Mouse (Mus musculus): ENCODE measurements around the gene Uckl1. TPM values are rescaled to one million over a fixed set of nuclear protein-coding genes. Genes with fewer than 3 reads are reported as not detected.

Gene Uckl1
- polyA plus RNA-seq (2015; fragmentation: Nextera tagmentation; extraction: Ambion mirVana) = 50.7 and 55.7 TPM in 2 replicates

DNA sequence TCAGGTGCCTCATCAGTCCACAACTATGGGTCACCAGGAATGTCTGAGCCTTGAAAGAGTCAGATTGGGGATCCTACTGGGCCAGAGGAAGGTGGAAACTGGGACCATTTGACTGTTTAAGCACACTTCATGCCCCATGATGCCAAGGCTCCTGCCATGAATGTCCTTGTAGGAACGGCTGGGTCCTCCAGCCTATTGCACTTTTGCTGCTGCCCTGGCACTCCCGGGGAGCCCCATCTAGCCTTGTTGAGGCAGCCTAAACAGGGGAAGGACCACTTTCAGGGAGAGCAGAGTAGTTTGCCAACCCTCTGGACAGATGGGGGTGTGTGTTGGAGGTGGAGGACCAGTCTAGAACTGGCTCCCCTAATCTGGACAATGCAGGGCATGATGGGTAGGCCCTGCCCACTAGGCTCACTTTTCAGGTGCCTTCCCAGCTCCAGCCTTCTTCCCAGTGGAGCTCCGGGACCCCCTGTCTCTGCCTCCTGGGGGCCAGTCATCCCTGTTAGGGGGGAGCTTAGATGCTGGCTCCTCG lies at the start of gene Uckl1:
Gene Uckl1 (minus strand): TSS at position 482 of the 532 bp plus-strand sequence.
- Histone ChIP-seq H3K27ac (replicated peaks) (no peak within 1 kb of the TSS), H3K27me3 (no peaks in the 10 kb centered on the region), H3K9ac (no peak within 1 kb of the TSS), H3K4me3 (replicated peaks) (no peak within 1 kb of the TSS), H3K9me3 (replicated peaks) (no peaks in the 10 kb centered on the region), H3K36me3 (peaks cover 58% of the 10 kb centered on the region), H3K4me1 (peaks cover 13% of the 10 kb centered on the region), H3K4me2 (replicated peaks) (no peak within 1 kb of the TSS)
- 93% methylated on average over 4 of the region's 4 CpGs for WGBS
- ATAC-seq (ENCODE audit: insufficient number of reproducible peaks, low FRiP score, low TSS enrichment, low read depth) = no peak

GRCm38 (mm10) chr2:181632624-181633023 lies 47.9 kb upstream of the Uckl1 start:
- Histone ChIP-seq H3K36me3 (peaks cover 57% of the 10 kb centered on the region), H3K9me3 (replicated peaks) (no peaks in the 10 kb centered on the region), H3K27me3 (no peaks in the 10 kb centered on the region), H3K4me2 (replicated peaks) (no peak overlapping the region), H3K27ac (replicated peaks) (no peak overlapping the region), H3K4me3 (replicated peaks) (no peak overlapping the region), H3K9ac (no peak overlapping the region), H3K4me1 (no peaks in the 10 kb centered on the region)
- WGBS = 94% methylated on average over 6 of the region's 6 CpGs
- no peak for ATAC-seq (ENCODE audit: insufficient number of reproducible peaks, low FRiP score, low TSS enrichment, low read depth)

DNA sequence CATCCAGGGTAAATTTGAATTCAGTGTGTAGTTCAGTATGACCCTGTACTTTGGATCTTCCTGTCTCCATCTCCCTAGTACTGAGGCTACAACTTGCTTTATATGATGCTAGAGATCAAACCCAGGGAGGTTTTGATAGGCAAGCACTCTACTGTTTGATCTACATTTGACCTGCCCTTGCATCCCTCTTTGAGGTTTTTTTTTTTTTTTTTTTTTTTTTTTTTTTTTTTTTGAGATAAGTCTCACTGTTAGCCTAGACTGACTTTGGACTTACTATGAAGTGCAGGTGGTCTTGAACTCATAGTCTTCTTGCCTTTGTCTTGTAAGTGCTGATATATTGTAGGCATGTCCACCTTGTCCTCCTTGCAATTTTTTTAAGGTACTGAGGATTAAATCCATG lies 43.8 kb upstream of the Uckl1 start:
- no peaks in the 10 kb centered on the region for H3K27me3 ChIP-seq
- no peak overlapping the region for H3K27ac ChIP-seq (replicated peaks)
- peaks cover 43% of the 10 kb centered on the region for H3K36me3 ChIP-seq
- H3K4me2 ChIP-seq (replicated peaks) = no peak overlapping the region
- H3K9me3 ChIP-seq (replicated peaks) = no peaks in the 10 kb centered on the region
- no peak for ATAC-seq (ENCODE audit: insufficient number of reproducible peaks, low FRiP score, low TSS enrichment, low read depth)
- no peak overlapping the region for H3K4me3 ChIP-seq (replicated peaks)
- no peak overlapping the region for H3K9ac ChIP-seq
- H3K4me1 ChIP-seq = no peaks in the 10 kb centered on the region

DNA sequence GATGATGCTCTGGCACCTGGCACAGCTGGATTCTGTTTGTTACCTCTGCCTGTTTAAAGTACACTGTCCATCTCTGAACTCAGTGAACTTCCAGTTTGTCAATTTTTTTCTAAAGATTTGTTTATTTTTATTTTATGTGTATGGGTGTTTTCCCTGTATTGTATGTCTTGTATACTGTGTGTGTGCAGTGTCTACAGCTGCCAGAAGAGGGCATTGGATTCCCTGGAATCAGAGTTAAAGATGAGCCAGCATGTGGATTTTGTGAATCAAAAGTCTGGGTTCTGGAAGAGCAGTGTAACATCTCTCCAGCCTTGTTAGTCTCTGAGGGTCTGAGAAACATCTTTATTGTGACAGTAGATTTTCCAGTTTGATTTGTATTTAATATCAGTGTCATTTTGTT lies 38.7 kb upstream of the Uckl1 start:
- no peak overlapping the region for H3K9ac ChIP-seq
- H3K4me1 ChIP-seq = no peaks in the 10 kb centered on the region
- H3K9me3 ChIP-seq (replicated peaks) = no peaks in the 10 kb centered on the region
- no peak overlapping the region for H3K4me2 ChIP-seq (replicated peaks)
- no peaks in the 10 kb centered on the region for H3K27me3 ChIP-seq
- H3K4me3 ChIP-seq (replicated peaks) = no peak overlapping the region
- peaks cover 57% of the 10 kb centered on the region for H3K36me3 ChIP-seq
- no peak overlapping the region for H3K27ac ChIP-seq (replicated peaks)
- ATAC-seq (ENCODE audit: insufficient number of reproducible peaks, low FRiP score, low TSS enrichment, low read depth) = no peak

- WGBS = 83% methylated on average over 5 of the region's 5 CpGs
- H3K4me3 ChIP-seq (replicated peaks) = no peak overlapping the region
- peaks cover 55% of the 10 kb centered on the region for H3K36me3 ChIP-seq
- no peak overlapping the region for H3K27ac ChIP-seq (replicated peaks)
- H3K4me2 ChIP-seq (replicated peaks) = no peak overlapping the region
- H3K27me3 ChIP-seq = no peaks in the 10 kb centered on the region
- ATAC-seq (ENCODE audit: insufficient number of reproducible peaks, low FRiP score, low TSS enrichment, low read depth) = no peak
- no peak overlapping the region for H3K9ac ChIP-seq
- H3K9me3 ChIP-seq (replicated peaks) = no peaks in the 10 kb centered on the region
- H3K4me1 ChIP-seq = no peaks in the 10 kb centered on the region
Observed at GRCm38 (mm10) chr2:181618761-181619495, 34.2 kb upstream of the Uckl1 start.

DNA sequence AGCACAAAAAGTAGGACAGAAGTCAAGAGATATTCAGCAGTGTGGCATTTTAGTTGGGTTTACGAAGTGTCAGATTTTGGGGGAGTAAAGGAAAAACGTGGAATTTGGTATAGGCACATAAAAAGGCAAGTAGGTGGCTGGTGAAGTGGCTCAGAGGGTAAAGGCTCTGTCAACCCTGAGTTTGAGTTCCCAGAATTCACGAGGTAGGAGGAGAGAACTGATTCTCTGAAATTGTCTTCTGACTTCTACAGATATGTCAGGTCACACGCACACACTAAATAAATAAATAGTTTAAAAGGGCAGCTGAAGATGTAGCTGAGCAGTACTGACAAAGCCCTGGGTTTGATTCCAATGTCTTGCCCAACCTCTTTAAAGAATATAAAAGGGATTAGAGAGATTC lies 17.7 kb upstream of the Uckl1 start:
- WGBS = 73% methylated on average over 4 of the region's 4 CpGs
- no peaks in the 10 kb centered on the region for H3K9me3 ChIP-seq (replicated peaks)
- H3K4me2 ChIP-seq (replicated peaks) = peak overlapping the region; percentile 73; the same call in 1 of the 2 replicates
- peak overlapping the region; percentile 98; the same call in 1 of the 2 replicates for H3K4me3 ChIP-seq (replicated peaks)
- no peak for ATAC-seq (ENCODE audit: insufficient number of reproducible peaks, low FRiP score, low TSS enrichment, low read depth)
- H3K9ac ChIP-seq = 0 out of 2 replicates have a peak overlapping the region, but pooled peaks have one; percentile 91
- H3K4me1 ChIP-seq = peaks cover 29% of the 10 kb centered on the region
- no peaks in the 10 kb centered on the region for H3K36me3 ChIP-seq
- H3K27ac ChIP-seq (replicated peaks) = no peak overlapping the region
- peaks cover 16% of the 10 kb centered on the region for H3K27me3 ChIP-seq

DNA sequence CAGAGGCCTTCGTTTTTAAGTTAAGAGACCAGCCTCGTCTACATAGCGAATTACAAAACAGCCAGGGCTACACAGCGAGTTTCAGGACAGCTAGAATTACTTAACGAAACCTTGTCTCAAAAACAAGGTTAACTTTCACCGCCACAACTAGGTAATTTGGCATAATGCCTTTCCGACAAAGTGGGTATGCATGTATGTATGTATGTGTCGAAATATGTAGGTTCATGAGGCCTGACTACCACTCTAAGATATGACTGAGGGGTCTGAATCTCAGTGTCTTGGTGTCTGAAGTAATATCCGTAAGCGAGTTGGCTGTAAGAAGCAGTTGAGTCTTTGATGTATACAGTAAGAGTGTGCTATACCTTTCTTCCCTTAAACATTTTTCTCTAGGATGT lies 17.1 kb upstream of the Uckl1 start:
- Histone ChIP-seq H3K4me1 (peaks cover 29% of the 10 kb centered on the region), H3K36me3 (no peaks in the 10 kb centered on the region), H3K9ac (peak overlapping the region; percentile 91), H3K27ac (replicated peaks) (no peak overlapping the region; the same call in 1 of the 2 replicates), H3K4me2 (replicated peaks) (peak overlapping the region; percentile 73), H3K27me3 (peaks cover 16% of the 10 kb centered on the region), H3K9me3 (replicated peaks) (no peaks in the 10 kb centered on the region), H3K4me3 (replicated peaks) (peak overlapping the region; percentile 98)
- no peak for ATAC-seq (ENCODE audit: insufficient number of reproducible peaks, low FRiP score, low TSS enrichment, low read depth)
- WGBS = 25% methylated on average over 10 of the region's 10 CpGs

DNA sequence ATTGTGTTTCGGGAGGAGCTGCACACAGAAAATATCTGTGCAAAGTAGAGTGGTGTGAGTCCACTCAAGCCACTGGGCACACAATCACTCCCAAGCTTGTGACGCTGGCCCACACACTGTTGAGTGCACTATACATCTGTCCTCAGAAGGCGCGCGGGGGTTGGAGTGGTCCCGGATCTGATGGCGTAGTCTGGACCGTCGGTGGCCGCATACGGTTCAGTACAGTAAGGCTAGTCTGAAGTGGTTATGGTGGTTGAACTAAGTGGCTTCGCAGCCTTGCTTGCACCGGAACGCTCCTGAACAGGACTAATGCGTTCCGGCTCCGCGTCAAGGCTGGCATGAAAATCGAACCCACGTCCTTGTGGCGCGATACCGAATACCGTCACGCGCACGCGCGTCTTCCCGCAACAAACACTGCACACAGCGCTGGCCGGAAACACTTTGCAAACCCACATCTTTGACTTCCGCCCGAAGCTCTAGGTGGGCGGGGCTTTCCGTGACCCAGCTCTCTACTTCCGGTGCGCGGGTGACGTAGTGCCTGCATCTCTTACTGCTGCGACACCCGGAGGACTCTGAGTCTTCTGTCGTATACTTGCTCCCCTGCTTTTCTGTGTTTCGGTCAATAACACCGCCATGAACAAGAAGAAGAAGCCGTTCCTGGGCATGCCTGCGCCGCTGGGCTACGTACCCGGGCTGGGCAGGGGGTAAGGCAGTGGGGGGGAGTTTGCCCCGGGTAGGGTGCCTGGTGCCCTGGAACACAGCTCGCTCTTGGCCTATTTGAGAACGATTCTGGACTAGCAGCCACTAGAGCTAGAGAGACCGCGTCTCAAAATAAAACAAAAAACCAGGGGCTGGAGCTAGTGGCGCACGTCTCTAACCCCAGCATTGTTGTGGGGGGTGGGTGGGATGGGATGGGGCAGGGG lies 16.4 kb upstream of the Uckl1 start:
- Histone ChIP-seq H3K9me3 (replicated peaks) (no peaks in the 10 kb centered on the region), H3K9ac (peak overlapping the region; percentile 91), H3K27me3 (peaks cover 16% of the 10 kb centered on the region), H3K4me2 (replicated peaks) (peak overlapping the region; percentile 73), H3K27ac (replicated peaks) (peak overlapping the region; percentile 85), H3K36me3 (no peaks in the 10 kb centered on the region), H3K4me3 (replicated peaks) (peak overlapping the region; percentile 98), H3K4me1 (peaks cover 29% of the 10 kb centered on the region)
- 1% methylated on average over 57 of the region's 57 CpGs for WGBS
- ATAC-seq (ENCODE audit: insufficient number of reproducible peaks, low FRiP score, low TSS enrichment, low read depth) = peak; percentile 93

DNA sequence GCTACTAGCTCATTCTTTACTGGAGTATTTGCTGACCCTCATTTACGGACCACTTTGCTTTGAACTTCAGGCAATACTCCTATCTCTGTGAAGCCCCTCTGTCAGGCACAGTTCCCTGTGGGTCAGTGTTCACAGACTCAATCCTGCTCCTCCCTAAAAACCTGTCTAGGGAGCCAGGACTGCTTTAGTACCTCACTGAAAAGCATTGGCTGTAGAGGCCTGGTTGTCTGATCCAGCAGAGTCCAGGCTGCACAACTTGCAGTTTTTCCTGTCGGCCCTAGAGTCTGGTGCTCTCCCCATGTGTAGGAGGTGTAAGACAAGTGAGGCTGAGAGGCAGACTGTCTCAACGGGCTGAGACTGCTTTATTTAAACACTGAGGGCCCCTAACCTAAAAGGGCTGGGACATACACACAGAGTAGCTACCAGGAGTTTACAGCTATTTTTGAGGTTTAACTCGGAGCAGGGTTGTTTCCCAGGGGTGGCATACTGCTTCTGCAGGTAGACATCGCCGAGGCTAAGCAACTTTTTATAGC lies 15.6 kb upstream of the Uckl1 start:
- WGBS = 54% methylated on average over 6 of the region's 6 CpGs
- H3K9me3 ChIP-seq (replicated peaks) = no peaks in the 10 kb centered on the region
- H3K27me3 ChIP-seq = peaks cover 16% of the 10 kb centered on the region
- H3K9ac ChIP-seq = 0 out of 2 replicates have a peak overlapping the region, but pooled peaks have one; percentile 35
- no peak for ATAC-seq (ENCODE audit: insufficient number of reproducible peaks, low FRiP score, low TSS enrichment, low read depth)
- peak overlapping the region; percentile 98 for H3K4me3 ChIP-seq (replicated peaks)
- peak overlapping the region; percentile 81 for H3K27ac ChIP-seq (replicated peaks)
- H3K36me3 ChIP-seq = no peaks in the 10 kb centered on the region
- peak overlapping the region; percentile 73 for H3K4me2 ChIP-seq (replicated peaks)
- H3K4me1 ChIP-seq = peaks cover 29% of the 10 kb centered on the region

- WGBS = 3% methylated on average over 71 of the region's 71 CpGs
- ATAC-seq (ENCODE audit: insufficient number of reproducible peaks, low FRiP score, low TSS enrichment, low read depth) = no peak
- Histone ChIP-seq H3K9me3 (replicated peaks) (no peaks in the 10 kb centered on the region), H3K27me3 (peaks cover 16% of the 10 kb centered on the region), H3K9ac (peak within 1 kb of the TSS; percentile 39), H3K4me3 (replicated peaks) (peak within 1 kb of the TSS; percentile 57), H3K36me3 (no peaks in the 10 kb centered on the region), H3K4me2 (replicated peaks) (peak within 1 kb of the TSS; percentile 94), H3K4me1 (peaks cover 29% of the 10 kb centered on the region), H3K27ac (replicated peaks) (peak within 1 kb of the TSS; percentile 61)
Observed at GRCm38 (mm10) chr2:181598454-181599351, 14.0 kb upstream of the Uckl1 start, which contains the start of gene Samd10. Gene Samd10 (minus strand): TSS chr2:181599212.

All from embryonic facial prominence, embryonic 15.5 days (tissue).